Mouse (Mus musculus) hematopoietic stem cell, adult 5-6 weeks (primary cell): ENCODE measurements around the gene Hdc. TPM values are rescaled to one million over a fixed set of nuclear protein-coding genes. Genes with fewer than 3 reads are reported as not detected.
A peak's percentile ranks its signal among the peaks of the same experiment; 100 is the strongest.

Experiments
- ATAC-seq, 2 experiments: fragments of 125-278 bp in 1 of 2; replicated peaks in 1 of 2; 2 replicates each; pipeline ENCODE4 v1.8.0; 2016 to 2017; ENCODE audit warnings: inconsistent platforms in 2 of 2, mild to moderate bottlenecking in 2 of 2, moderate number of reproducible peaks in 2 of 2, low read depth in 1 of 2, moderate TSS enrichment in 1 of 2; ENCODE audit not compliant: low FRiP score in 2 of 2, poor library complexity in 2 of 2, severe bottlenecking in 2 of 2, insufficient read depth in 1 of 2, low TSS enrichment in 1 of 2
- total RNA-seq: library from RNA; stranded (forward); fragments of 172-1452, 232-1000 nt; gene quantifications from 2 replicates; pipeline ENCODE4 v1.2.3, GENCODE M21; 2017

Hdc gene
- total RNA-seq: 8.3 and 24.1 TPM in 2 replicates

GRCm38 (mm10) chr2:126619249-126619704, at the start of gene Hdc:
Gene Hdc, minus strand, starts transcription at chr2:126619299.
- no peak for ATAC-seq

GRCm38 (mm10) chr2:126668621-126669252, 49.6 kb upstream of the Hdc start:
- no peak for ATAC-seq

- ATAC-seq: no peak
These were observed 46.9 kb upstream of the Hdc start for GRCm38 (mm10) chr2:126665984-126666383.

GRCm38 (mm10) chr2:126663481-126663880, 44.4 kb upstream of the Hdc start:
- peak; percentile 53 to 56; a peak in 2 of 4 replicates for ATAC-seq

- no peak for ATAC-seq
These were observed 33.8 kb upstream of the Hdc start for GRCm38 (mm10) chr2:126652929-126653328.

GRCm38 (mm10) chr2:126647762-126648161, 28.7 kb upstream of the Hdc start:
- no peak for ATAC-seq

- ATAC-seq: no peak; a peak in 1 of 4 replicates
These were observed 27.4 kb upstream of the Hdc start for GRCm38 (mm10) chr2:126646461-126646860.

- no peak for ATAC-seq
These were observed 25.7 kb upstream of the Hdc start for GRCm38 (mm10) chr2:126644768-126645167.

GRCm38 (mm10) chr2:126640298-126640697, 21.2 kb upstream of the Hdc start:
- ATAC-seq: no peak

- ATAC-seq: peak; percentile 80 to 92
These were observed 17.1 kb upstream of the Hdc start for GRCm38 (mm10) chr2:126635939-126636823.

GRCm38 (mm10) chr2:126633165-126633564, 14.1 kb upstream of the Hdc start:
- no peak for ATAC-seq

- no peak for ATAC-seq
These were observed 9.4 kb upstream of the Hdc start for GRCm38 (mm10) chr2:126628455-126628995.

- ATAC-seq: no peak
These were observed 4.0 kb upstream of the Hdc start for GRCm38 (mm10) chr2:126623138-126623537.

- ATAC-seq: no peak
These were observed 3.4 kb upstream of the Hdc start for GRCm38 (mm10) chr2:126622455-126622854.

GRCm38 (mm10) chr2:126618470-126619179, 474 bp downstream of the Hdc start:
- peak; percentile 62 to 83 for ATAC-seq

GRCm38 (mm10) chr2:126615355-126615754, 3.7 kb downstream of the Hdc start:
- no peak for ATAC-seq

- peak in 1 of 2 experiments; percentile 57; a peak in 1 of 4 replicates for ATAC-seq
These were observed 9.5 kb downstream of the Hdc start for GRCm38 (mm10) chr2:126609600-126609999.
